17 mouse cellular contexts compared by ENCODE assay signal in genomic region chr2:157927815-157928214, GRCm38 (mm10). TPM values are rescaled to one million over a fixed set of nuclear protein-coding genes. Genes with fewer than 3 reads are reported as not detected.
DNase-seq lines count a peak whose midpoint lies in the region; ATAC-seq and TF ChIP-seq lines count a peak whose summit lies in the region.
"Had no signal": no experiment of that assay in that cellular context is flagged by ENCODE, and none has a peak within 500 bp of the region (broad histone marks: within the 10 kb centered on the region; RNA-seq: fewer than 3 reads in every experiment).

No protein-coding gene starts in this region.

- WGBS in hindbrain, embryonic 13.5 days = 23% methylated on average over 2 of the region's 2 CpGs
- WGBS in midbrain, embryonic 15.5 days = 20% methylated on average over 2 of the region's 2 CpGs

- H3K9ac ChIP-seq in hindbrain, embryonic 13.5 days = peak overlapping the region; percentile 40
- H3K9ac ChIP-seq in midbrain, embryonic 15.5 days = no peak overlapping the region
- H3K9ac ChIP-seq: liver, embryonic 13.5 days had no signal

- peak overlapping the region; percentile 65 for H3K4me3 ChIP-seq in E14TG2a.4 (replicated peaks; ENCODE audit: low read length)
- no peak overlapping the region for H3K4me3 ChIP-seq in hindbrain, embryonic 13.5 days
- no peak overlapping the region for H3K4me3 ChIP-seq in midbrain, embryonic 15.5 days
- H3K4me3 ChIP-seq: liver, embryonic 13.5 days had no signal

- peak overlapping the region; percentile 78 for H3K27ac ChIP-seq in hindbrain, embryonic 13.5 days
- H3K27ac ChIP-seq in midbrain, embryonic 15.5 days = peak overlapping the region; percentile 31
- H3K27ac ChIP-seq: liver, embryonic 13.5 days had no signal

- no peak for TF ChIP-seq CTCF in E14TG2a.4 (conservative IDR thresholded peaks at IDR 0.05; ENCODE audit: low read length)

- no peaks in the 10 kb centered on the region for H3K9me3 ChIP-seq in E14TG2a.4 (ENCODE audit: low read length)
- no peaks in the 10 kb centered on the region for H3K9me3 ChIP-seq in hindbrain, embryonic 13.5 days
- no peaks in the 10 kb centered on the region for H3K9me3 ChIP-seq in midbrain, embryonic 15.5 days
- H3K9me3 ChIP-seq: liver, embryonic 13.5 days had no signal

- DNase-seq in ES-CJ7 (ENCODE audit: low read depth, low spot score) = peak; percentile 55
- no peak for DNase-seq in left cerebral cortex, adult 8-10 months (ENCODE audit: low spot score in 2 of 2)
- DNase-seq in heart, postnatal 14 days = no peak
- no peak for DNase-seq in urinary bladder, adult 2 months (ENCODE audit: low spot score)
- DNase-seq: cerebellum, adult 11 months; kidney, adult 11 months; liver, embryonic 13.5 days; right cerebral cortex, postnatal 4 days; thymus, adult 2 months had no signal

- H3K4me1 ChIP-seq in E14TG2a.4 (replicated peaks; ENCODE audit: low read depth, low read length) = peaks cover 71% of the 10 kb centered on the region
- peaks cover 60% of the 10 kb centered on the region for H3K4me1 ChIP-seq in hindbrain, embryonic 13.5 days (replicated peaks)
- H3K4me1 ChIP-seq in midbrain, embryonic 15.5 days = peaks cover 52% of the 10 kb centered on the region
- H3K4me1 ChIP-seq: liver, embryonic 13.5 days had no signal

- intact Hi-C loops in heart, postnatal 14 days (cut with DNase I) = no loop called here

- 0 out of 2 replicates have a peak, but pooled peaks have one; percentile 11 for ATAC-seq in hindbrain, embryonic 13.5 days (ENCODE audit: low FRiP score)
- ATAC-seq in midbrain, embryonic 15.5 days (replicated peaks) = no peak
- ATAC-seq: CD4-positive, CD25-positive, alpha-beta regulatory T cell, adult 4 months; lung, postnatal 0 days; Patski had no signal

- H3K36me3 ChIP-seq in E14TG2a.4 (ENCODE audit: insufficient read depth, low read length) = no peaks in the 10 kb centered on the region
- H3K36me3 ChIP-seq in hindbrain, embryonic 13.5 days = 0 out of 2 replicates have a peak, but pooled peaks cover 3% of the 10 kb centered on the region
- no peaks in the 10 kb centered on the region for H3K36me3 ChIP-seq in midbrain, embryonic 15.5 days (replicated peaks)
- H3K36me3 ChIP-seq: liver, embryonic 13.5 days had no signal

- 0 out of 2 replicates have a peak overlapping the region, but pooled peaks have one; percentile 18 for H3K4me2 ChIP-seq in hindbrain, embryonic 13.5 days
- peak overlapping the region; percentile 28 for H3K4me2 ChIP-seq in midbrain, embryonic 15.5 days
- H3K4me2 ChIP-seq: liver, embryonic 13.5 days had no signal

- H3K27me3 ChIP-seq in E14TG2a.4 (ENCODE audit: insufficient read depth, low read length) = peaks cover 49% of the 10 kb centered on the region
- H3K27me3 ChIP-seq in hindbrain, embryonic 13.5 days = 0 out of 2 replicates have a peak, but pooled peaks cover 15% of the 10 kb centered on the region
- no peaks in the 10 kb centered on the region for H3K27me3 ChIP-seq in midbrain, embryonic 15.5 days (replicated peaks)

RNA-seq across cellular contexts. Expression of gene Vstm2l, which starts 13.4 kb away (rescaled TPM):
- polyA plus RNA-seq in hindbrain, embryonic 13.5 days (2015; fragmentation: Nextera tagmentation; extraction: Ambion mirVana) = 16.9 and 21.6 TPM in 2 replicates
- 28.3 and 33.3 TPM in 2 replicates for polyA plus RNA-seq in midbrain, embryonic 15.5 days (2015; fragmentation: Nextera tagmentation; extraction: Ambion mirVana)
- 100 to 1,000 TPM; 131 to 164 (median 153) TPM for total RNA-seq in left cerebral cortex, adult 8-10 months (2022)
- not detected for total RNA-seq in heart, postnatal 14 days (2021)
- polyA plus RNA-seq in urinary bladder, adult 2 months (2012; rRNA removed) = 0.04 TPM in 1 of 2 replicates, not detected in the other
- total RNA-seq: common myeloid progenitor, adult 5-6 weeks; heart, postnatal 25 days had no signal
- polyA plus RNA-seq: CD4-positive, CD25-positive, alpha-beta regulatory T cell, adult 4 months; liver, embryonic 13.5 days; lung, postnatal 0 days; Patski had no signal

Comparison
In these comparisons a context has a peak if more than half of its experiments do, and no peak if none do; other contexts are left out.
1. RNA of gene Vstm2l, which starts 13.4 kb away (polyA plus RNA-seq): 28.3 to 33.3 TPM in midbrain, embryonic 15.5 days and 16.9 to 21.6 TPM in hindbrain, embryonic 13.5 days; 0.04 TPM in urinary bladder, adult 2 months; every median in the first group is over 10 times any median in the second.